Mouse (Mus musculus): ENCODE measurements around the gene Zbtb18. TPM values are rescaled to one million over a fixed set of nuclear protein-coding genes. Genes with fewer than 3 reads are reported as not detected.

Zbtb18 gene
- polyA plus RNA-seq, 1 experiment: 54.3 TPM

DNA sequence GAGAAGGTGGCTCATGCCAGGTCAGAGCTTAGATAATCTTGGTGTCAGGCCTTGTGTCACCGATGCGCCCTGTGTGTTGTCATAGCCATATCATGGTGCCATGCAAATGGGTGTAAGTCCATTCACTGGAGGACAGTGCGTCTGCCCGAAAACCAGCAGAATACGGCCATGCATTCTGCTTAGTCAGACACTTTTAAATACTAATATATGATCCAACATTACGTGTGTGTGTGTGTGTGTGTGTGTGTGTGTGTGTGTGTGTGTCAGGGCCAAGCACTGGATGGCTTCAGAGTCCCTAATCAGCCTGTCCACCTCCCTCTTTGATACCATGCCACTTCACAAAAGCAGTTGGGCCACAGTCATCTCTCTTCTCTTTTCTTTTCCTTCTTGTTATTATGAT is 15.8 kb downstream of the Zbtb18 start:
- no peak overlapping the region for H3K4me2 ChIP-seq (ENCODE audit: low read depth)
- no peaks in the 10 kb centered on the region for H3K36me3 ChIP-seq (ENCODE audit: control insufficient read depth, insufficient read depth)
- no peak for TF ChIP-seq MYOG (IDR thresholded peaks at IDR 0.05; ENCODE audit: control insufficient read depth in 1 of 3, insufficient read depth in 1 of 3, insufficient read length in 2 of 3, low read depth in 2 of 3)
- no peak for TF ChIP-seq POLR2AphosphoS2 (IDR thresholded peaks at IDR 0.05; ENCODE audit: insufficient read length, low read depth)
- no peak for TF ChIP-seq POLR2A (IDR thresholded peaks at IDR 0.05; ENCODE audit: insufficient read length, low read depth)
- TF ChIP-seq USF1 (IDR thresholded peaks at IDR 0.05; ENCODE audit: low read depth): no peak
- no peak for TF ChIP-seq REST (IDR thresholded peaks at IDR 0.05; ENCODE audit: insufficient read depth, insufficient read length)
- no peak for TF ChIP-seq SRF (IDR thresholded peaks at IDR 0.05; ENCODE audit: control insufficient read depth, insufficient read length, low read depth)
- TF ChIP-seq TCF12 (IDR thresholded peaks at IDR 0.05; ENCODE audit: insufficient read depth, poor library complexity, severe bottlenecking): no peak
- TF ChIP-seq TCF3 (IDR thresholded peaks at IDR 0.05; ENCODE audit: insufficient read length, low read depth): no peak
- TF ChIP-seq MAX (IDR thresholded peaks at IDR 0.05; ENCODE audit: low read depth): no peak
- TF ChIP-seq E2F4 (IDR thresholded peaks at IDR 0.05; ENCODE audit: insufficient read depth): no peak
- H3K79me2 ChIP-seq (ENCODE audit: control insufficient read depth, insufficient read depth): no peaks in the 10 kb centered on the region
- H3K4me3 ChIP-seq: no peak overlapping the region
- H3ac ChIP-seq (ENCODE audit: control insufficient read depth, insufficient read length): no peak overlapping the region
- H3K27me3 ChIP-seq (ENCODE audit: control insufficient read depth, insufficient read depth, insufficient read length): no peaks in the 10 kb centered on the region

DNA sequence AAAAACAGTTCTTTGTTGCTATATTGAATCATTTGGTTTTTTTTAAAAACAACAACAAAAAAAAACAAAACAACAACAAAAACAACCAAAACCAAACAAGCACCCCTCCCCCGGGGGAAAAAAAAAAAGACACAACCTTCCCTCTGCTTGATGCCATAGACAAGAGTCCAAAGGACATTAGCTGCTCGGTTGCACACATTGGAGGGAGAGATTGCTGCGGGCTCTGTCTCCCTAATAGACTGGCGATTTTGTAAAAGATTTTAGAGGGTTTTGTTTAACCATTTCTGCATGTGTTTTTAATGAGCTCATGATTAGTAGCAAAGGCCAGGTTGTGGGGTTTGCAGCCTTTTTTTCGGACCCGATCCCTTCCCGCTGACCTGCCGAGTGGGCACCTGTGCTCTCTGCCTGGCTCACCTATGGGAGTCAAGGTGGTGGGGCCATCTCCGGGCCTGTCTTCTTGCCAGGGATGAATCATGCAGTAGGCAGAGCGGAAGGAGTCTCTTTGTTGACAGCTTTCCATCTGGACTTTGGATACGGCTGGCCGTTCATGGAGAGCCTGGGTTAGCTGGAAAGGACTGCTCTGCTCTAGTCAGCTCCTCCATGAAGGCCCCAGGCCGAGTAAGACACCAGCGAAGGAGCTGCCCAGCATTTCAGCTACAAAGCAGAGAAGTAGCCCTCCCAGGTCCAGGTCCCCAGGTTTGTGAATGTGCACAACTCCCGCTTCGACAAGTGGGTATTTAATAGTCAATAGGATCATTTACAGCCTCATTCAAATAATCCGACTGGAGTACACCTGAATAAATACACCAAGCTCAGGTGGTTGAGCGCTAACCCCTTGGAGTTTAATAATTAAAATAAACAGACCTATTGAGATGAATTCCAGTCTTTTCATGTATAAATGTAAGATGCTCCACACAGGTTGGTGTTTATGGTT is 16.6 kb downstream of the Zbtb18 start:
- H3ac ChIP-seq (ENCODE audit: control insufficient read depth, insufficient read length): no peak overlapping the region
- no peaks in the 10 kb centered on the region for H3K27me3 ChIP-seq (ENCODE audit: control insufficient read depth, insufficient read depth, insufficient read length)
- TF ChIP-seq POLR2A (IDR thresholded peaks at IDR 0.05; ENCODE audit: insufficient read length, low read depth) (no peak), SRF (IDR thresholded peaks at IDR 0.05; ENCODE audit: control insufficient read depth, insufficient read length, low read depth) (no peak), MAX (IDR thresholded peaks at IDR 0.05; ENCODE audit: low read depth) (no peak), MYOG (IDR thresholded peaks at IDR 0.05; ENCODE audit: control insufficient read depth in 1 of 3, insufficient read depth in 1 of 3, insufficient read length in 2 of 3, low read depth in 2 of 3) (no peak)
- no peaks in the 10 kb centered on the region for H3K36me3 ChIP-seq (ENCODE audit: control insufficient read depth, insufficient read depth)
- no peaks in the 10 kb centered on the region for H3K79me2 ChIP-seq (ENCODE audit: control insufficient read depth, insufficient read depth)
- H3K4me3 ChIP-seq: no peak overlapping the region
- H3K4me2 ChIP-seq (ENCODE audit: low read depth): no peak overlapping the region

DNA sequence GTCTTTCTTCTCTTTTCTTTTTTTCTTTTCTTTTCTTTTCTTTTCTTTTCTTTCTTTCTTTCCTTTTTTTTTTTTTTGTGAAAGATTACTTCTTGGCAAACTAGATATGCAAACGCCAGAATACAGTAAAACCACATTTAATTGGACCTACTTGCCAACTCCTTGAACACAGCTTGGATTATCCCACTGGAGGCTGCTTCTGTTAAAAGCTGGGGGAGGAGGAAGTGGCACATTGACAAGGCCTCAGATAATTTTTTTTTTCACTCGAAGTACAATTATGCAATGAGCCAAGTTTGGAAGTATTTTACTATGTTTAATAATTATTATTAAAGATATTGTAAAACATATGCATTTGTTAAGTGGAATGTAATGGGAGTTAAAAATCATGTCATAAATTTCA is 17.4 kb downstream of the Zbtb18 start:
- no peak overlapping the region for H3ac ChIP-seq (ENCODE audit: control insufficient read depth, insufficient read length)
- no peak overlapping the region for H3K4me3 ChIP-seq
- H3K4me2 ChIP-seq (ENCODE audit: low read depth): no peak overlapping the region
- no peaks in the 10 kb centered on the region for H3K27me3 ChIP-seq (ENCODE audit: control insufficient read depth, insufficient read depth, insufficient read length)
- TF ChIP-seq TCF12 (IDR thresholded peaks at IDR 0.05; ENCODE audit: insufficient read depth, poor library complexity, severe bottlenecking) (no peak), SRF (IDR thresholded peaks at IDR 0.05; ENCODE audit: control insufficient read depth, insufficient read length, low read depth) (no peak), USF1 (IDR thresholded peaks at IDR 0.05; ENCODE audit: low read depth) (no peak), REST (IDR thresholded peaks at IDR 0.05; ENCODE audit: insufficient read depth, insufficient read length) (no peak), E2F4 (IDR thresholded peaks at IDR 0.05; ENCODE audit: insufficient read depth) (no peak), MAX (IDR thresholded peaks at IDR 0.05; ENCODE audit: low read depth) (no peak), TCF3 (IDR thresholded peaks at IDR 0.05; ENCODE audit: insufficient read length, low read depth) (no peak)
- H3K79me2 ChIP-seq (ENCODE audit: control insufficient read depth, insufficient read depth): no peaks in the 10 kb centered on the region
- H3K36me3 ChIP-seq (ENCODE audit: control insufficient read depth, insufficient read depth): no peaks in the 10 kb centered on the region

DNA sequence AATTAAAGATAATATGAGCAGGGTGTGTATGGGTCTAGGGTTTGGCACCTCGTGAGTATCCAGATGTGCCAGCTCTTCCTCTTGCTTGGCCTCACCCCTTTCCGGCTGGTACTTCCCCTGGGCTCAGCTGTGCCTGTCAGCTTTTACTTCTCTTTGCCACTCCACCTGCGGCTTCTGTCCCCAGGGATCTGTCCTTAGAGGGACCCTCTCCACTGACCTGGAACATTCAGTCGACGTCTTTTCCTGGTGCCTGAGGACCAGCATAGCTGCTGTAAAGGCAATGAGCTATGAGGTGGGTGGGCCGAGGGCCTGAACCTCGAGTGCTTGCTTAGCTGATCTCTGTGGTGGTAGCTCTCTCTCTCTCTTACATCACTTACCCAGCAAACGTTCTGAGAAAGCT is 25.0 kb downstream of the Zbtb18 start:
- H3K36me3 ChIP-seq (ENCODE audit: control insufficient read depth, insufficient read depth): no peaks in the 10 kb centered on the region
- H3K79me2 ChIP-seq (ENCODE audit: control insufficient read depth, insufficient read depth): no peaks in the 10 kb centered on the region
- H3K4me2 ChIP-seq (ENCODE audit: low read depth): no peak overlapping the region
- no peak overlapping the region for H3ac ChIP-seq (ENCODE audit: control insufficient read depth, insufficient read length)
- TF ChIP-seq POLR2A (IDR thresholded peaks at IDR 0.05; ENCODE audit: insufficient read length, low read depth) (no peak), TCF12 (IDR thresholded peaks at IDR 0.05; ENCODE audit: insufficient read depth, poor library complexity, severe bottlenecking) (no peak), MYOD1 (IDR thresholded peaks at IDR 0.05; ENCODE audit: control insufficient read depth in 1 of 3, insufficient read length in 2 of 3, low read depth in 2 of 3) (no peak), E2F4 (IDR thresholded peaks at IDR 0.05; ENCODE audit: insufficient read depth) (no peak), MYOG (IDR thresholded peaks at IDR 0.05; ENCODE audit: control insufficient read depth in 1 of 3, insufficient read depth in 1 of 3, insufficient read length in 2 of 3, low read depth in 2 of 3) (no peak), USF1 (IDR thresholded peaks at IDR 0.05; ENCODE audit: low read depth) (no peak), POLR2AphosphoS2 (IDR thresholded peaks at IDR 0.05; ENCODE audit: insufficient read length, low read depth) (no peak), TCF3 (IDR thresholded peaks at IDR 0.05; ENCODE audit: insufficient read length, low read depth) (no peak)
- no peaks in the 10 kb centered on the region for H3K27me3 ChIP-seq (ENCODE audit: control insufficient read depth, insufficient read depth, insufficient read length)
- H3K4me3 ChIP-seq: no peak overlapping the region

DNA sequence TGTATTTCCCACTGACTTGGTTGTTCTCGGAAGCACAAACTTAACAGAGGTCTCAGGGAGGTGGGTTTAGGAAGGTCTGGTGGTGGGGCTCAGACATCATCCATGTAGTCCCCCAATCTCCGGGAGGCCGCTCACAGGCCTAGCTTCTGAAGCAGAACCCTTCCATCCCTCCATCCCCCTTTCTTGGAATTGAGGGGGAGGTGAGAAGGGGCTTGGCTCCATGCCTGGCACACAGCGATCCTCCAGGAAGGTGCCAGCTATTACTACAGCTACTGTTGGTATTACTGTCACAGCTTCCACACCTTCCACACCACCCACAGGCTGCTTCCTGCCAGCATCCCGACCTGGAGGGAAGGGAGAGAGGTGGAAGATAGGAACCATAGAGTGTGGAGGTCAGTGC is 26.3 kb downstream of the Zbtb18 start:
- TF ChIP-seq TCF12 (IDR thresholded peaks at IDR 0.05; ENCODE audit: insufficient read depth, poor library complexity, severe bottlenecking) (no peak), REST (IDR thresholded peaks at IDR 0.05; ENCODE audit: insufficient read depth, insufficient read length) (no peak), TCF3 (IDR thresholded peaks at IDR 0.05; ENCODE audit: insufficient read length, low read depth) (no peak), CEBPB (IDR thresholded peaks at IDR 0.05; ENCODE audit: insufficient read depth, poor library complexity, severe bottlenecking) (no peak), MYOD1 (IDR thresholded peaks at IDR 0.05; ENCODE audit: control insufficient read depth in 1 of 3, insufficient read length in 2 of 3, low read depth in 2 of 3) (no peak), MYOG (IDR thresholded peaks at IDR 0.05; ENCODE audit: control insufficient read depth in 1 of 3, insufficient read depth in 1 of 3, insufficient read length in 2 of 3, low read depth in 2 of 3) (no peak), SRF (IDR thresholded peaks at IDR 0.05; ENCODE audit: control insufficient read depth, insufficient read length, low read depth) (no peak)
- Histone ChIP-seq H3K79me2 (ENCODE audit: control insufficient read depth, insufficient read depth) (no peaks in the 10 kb centered on the region), H3K4me3 (no peak overlapping the region), H3ac (ENCODE audit: control insufficient read depth, insufficient read length) (no peak overlapping the region), H3K36me3 (ENCODE audit: control insufficient read depth, insufficient read depth) (no peaks in the 10 kb centered on the region), H3K4me2 (ENCODE audit: low read depth) (no peak overlapping the region), H3K27me3 (ENCODE audit: control insufficient read depth, insufficient read depth, insufficient read length) (no peaks in the 10 kb centered on the region)
